Mouse (Mus musculus): Measurements from ENCODE around the gene Ramp2.

DNA sequence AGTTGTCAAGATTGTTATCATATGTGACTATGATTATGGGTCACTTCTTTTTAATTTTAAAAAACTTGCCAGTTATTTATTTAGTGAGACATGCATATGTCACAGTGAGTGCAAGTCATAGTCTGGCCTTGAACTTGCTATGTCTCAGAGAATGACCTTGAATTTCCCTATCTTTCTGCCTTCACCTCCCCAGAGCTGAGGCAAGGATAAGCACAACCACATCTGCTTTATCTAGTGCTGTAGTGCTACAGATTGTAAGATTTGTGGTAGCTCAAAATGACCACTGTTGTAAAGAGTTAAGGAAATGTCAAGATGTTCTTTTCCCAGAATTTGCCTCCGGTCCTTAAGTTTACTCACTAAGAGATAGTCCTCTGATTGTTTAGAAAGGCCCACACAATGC, 12.6 kb upstream of the Ramp2 start:
- TF ChIP-seq CTCF (IDR thresholded peaks at IDR 0.05; ENCODE audit: low read depth): no peak
- no peak for TF ChIP-seq EP300 (optimal IDR thresholded peaks at IDR 0.05)

Measured in stomach, postnatal 0 days (tissue).